Mouse (Mus musculus) midbrain, embryonic 15.5 days (tissue): Measurements from ENCODE around the gene Rtbdn. TPM values are rescaled to one million over a fixed set of nuclear protein-coding genes. Genes with fewer than 3 reads are reported as not detected.
"Not testable (repeated sequence)": the region's sequence is repeated elsewhere in the genome, so short reads cannot be mapped to it uniquely, and the experiment has no call there.

ENCODE experiments used
- ATAC-seq: fragments of 200-750 bp; cut with Nextera tagmentation; replicated peaks from 2 replicates; pipeline ENCODE4 v1.8.0; 2017; ENCODE audit warnings: moderate TSS enrichment
- H3K27ac ChIP-seq: fragments of 300-500 bp; sonication (generic); 2 replicates; pipeline ENCODE4 v1.5.1; 2015; ENCODE audit warnings: mild to moderate bottlenecking, inconsistent platforms
- H3K27me3 ChIP-seq: fragments of 300-500 bp; sonication (generic); replicated peaks from 2 replicates; pipeline ENCODE4 v1.6.1; 2015; ENCODE audit warnings: inconsistent platforms
- H3K36me3 ChIP-seq: fragments of 300-500 bp; sonication (generic); replicated peaks from 2 replicates; pipeline ENCODE4 v1.6.1; 2015; ENCODE audit warnings: inconsistent platforms
- H3K4me1 ChIP-seq: fragments of 300-500 bp; sonication (generic); 2 replicates; pipeline ENCODE4 v1.6.1; 2015; ENCODE audit warnings: inconsistent platforms
- H3K4me2 ChIP-seq: fragments of 300-500 bp; sonication (generic); 2 replicates; pipeline ENCODE4 v1.6.1; 2015; ENCODE audit warnings: inconsistent platforms, mild to moderate bottlenecking, moderate library complexity
- H3K4me3 ChIP-seq: fragments of 300-500 bp; sonication (generic); 2 replicates; pipeline ENCODE4 v1.5.1; 2015; ENCODE audit warnings: mild to moderate bottlenecking, inconsistent platforms
- H3K9ac ChIP-seq: fragments of 300-500 bp; sonication (generic); 2 replicates; pipeline ENCODE4 v1.6.1; 2015; ENCODE audit warnings: mild to moderate bottlenecking, inconsistent platforms
- H3K9me3 ChIP-seq: fragments of 300-500 bp; sonication (generic); 2 replicates; pipeline ENCODE4 v1.6.1; 2016; ENCODE audit warnings: inconsistent platforms
- WGBS: fragments of 180-500 bp; shearing (Covaris S2); methylation state at CpG from one replicate; pipeline ENCODE4 v1.1.7; 2015; ENCODE audit warnings: mixed read lengths; 5-methylcytosine and 5-hydroxymethylcytosine counted together
- polyA plus RNA-seq: library from polyadenylated mRNA; unstranded; fragments of >200 nt; fragmentation: Nextera tagmentation; extraction: Ambion mirVana; gene quantifications from 2 replicates; pipeline ENCODE4 v1.2.1, GENCODE M21; 2015

Gene Rtbdn
- 2.8 and 3.4 TPM in 2 replicates for polyA plus RNA-seq

- H3K4me1 ChIP-seq: peaks cover 35% of the 10 kb centered on the region
- no peaks in the 10 kb centered on the region for H3K9me3 ChIP-seq
- 5% methylated on average over 17 of the region's 17 CpGs for WGBS
- peak within 1 kb of the TSS; percentile 64 for H3K4me2 ChIP-seq
- H3K9ac ChIP-seq: peak within 1 kb of the TSS; percentile 57
- H3K27ac ChIP-seq: peak within 1 kb of the TSS; percentile 80
- ATAC-seq: peak; percentile 14
- H3K27me3 ChIP-seq: peaks cover 21% of the 10 kb centered on the region
- no peaks in the 10 kb centered on the region for H3K36me3 ChIP-seq
- H3K4me3 ChIP-seq: peak within 1 kb of the TSS; percentile 66
Measured at GRCm38 (mm10) chr8:84946528-84947240, at the start of gene Rtbdn. Gene Rtbdn (plus strand): TSS chr8:84946991.

GRCm38 (mm10) chr8:84901071-84901470 is 45.7 kb upstream of the Rtbdn start:
- peaks cover 13% of the 10 kb centered on the region for H3K4me1 ChIP-seq
- H3K4me2 ChIP-seq: no peak overlapping the region
- H3K27ac ChIP-seq: no peak overlapping the region
- H3K9me3 ChIP-seq: no peaks in the 10 kb centered on the region
- WGBS: 72% methylated on average over 4 of the region's 4 CpGs
- H3K9ac ChIP-seq: no peak overlapping the region
- H3K27me3 ChIP-seq: peaks cover 9% of the 10 kb centered on the region
- no peak for ATAC-seq
- no peak overlapping the region for H3K4me3 ChIP-seq
- no peaks in the 10 kb centered on the region for H3K36me3 ChIP-seq

- Histone ChIP-seq H3K4me2 (peak within 1 kb of the TSS; percentile 98), H3K36me3 (no peaks in the 10 kb centered on the region), H3K27ac (no peak within 1 kb of the TSS), H3K4me1 (peaks cover 13% of the 10 kb centered on the region), H3K27me3 (peaks cover 9% of the 10 kb centered on the region), H3K4me3 (peak within 1 kb of the TSS; percentile 48), H3K9me3 (no peaks in the 10 kb centered on the region), H3K9ac (peak within 1 kb of the TSS; percentile 46)
- WGBS: 76% methylated on average over 3 of the region's 3 CpGs
- ATAC-seq: no peak
Measured at GRCm38 (mm10) chr8:84901752-84902151, 45.0 kb upstream of the Rtbdn start, which contains the start of gene Klf1. Gene Klf1 (plus strand): TSS chr8:84901928.

- ATAC-seq: 0 out of 2 replicates have a peak, but pooled peaks have one; percentile 2
- H3K36me3 ChIP-seq: no peaks in the 10 kb centered on the region
- 4% methylated on average over 24 of the region's 24 CpGs for WGBS
- peak overlapping the region; percentile 98 for H3K4me2 ChIP-seq
- no peaks in the 10 kb centered on the region for H3K9me3 ChIP-seq
- peak overlapping the region; percentile 46 for H3K9ac ChIP-seq
- peaks cover 9% of the 10 kb centered on the region for H3K27me3 ChIP-seq
- peak overlapping the region; percentile 48 for H3K4me3 ChIP-seq
- peaks cover 13% of the 10 kb centered on the region for H3K4me1 ChIP-seq
- no peak overlapping the region for H3K27ac ChIP-seq
Measured at GRCm38 (mm10) chr8:84902367-84902919, 44.3 kb upstream of the Rtbdn start.

- under 1% methylated on average over 68 of the region's 68 CpGs for WGBS
- no peaks in the 10 kb centered on the region for H3K9me3 ChIP-seq
- H3K36me3 ChIP-seq: no peaks in the 10 kb centered on the region
- peak; percentile 75 for ATAC-seq
- H3K4me1 ChIP-seq: peaks cover 13% of the 10 kb centered on the region
- peaks cover 9% of the 10 kb centered on the region for H3K27me3 ChIP-seq
- H3K9ac ChIP-seq: peak overlapping the region; percentile 46
- H3K4me3 ChIP-seq: peak overlapping the region; percentile 48
- H3K4me2 ChIP-seq: peak overlapping the region; percentile 98
- no peak overlapping the region for H3K27ac ChIP-seq
Measured at GRCm38 (mm10) chr8:84902920-84903661, 43.7 kb upstream of the Rtbdn start.

- Histone ChIP-seq H3K4me1 (peaks cover 24% of the 10 kb centered on the region), H3K27me3 (peaks cover 11% of the 10 kb centered on the region), H3K36me3 (no peaks in the 10 kb centered on the region), H3K9ac (no peak overlapping the region), H3K4me2 (no peak overlapping the region), H3K27ac (no peak overlapping the region), H3K9me3 (no peaks in the 10 kb centered on the region), H3K4me3 (no peak overlapping the region)
- 88% methylated on average over 7 of the region's 7 CpGs for WGBS
- no peak for ATAC-seq
Measured at GRCm38 (mm10) chr8:84904351-84904750, 42.4 kb upstream of the Rtbdn start.

- H3K4me2 ChIP-seq: no peak overlapping the region
- no peak overlapping the region for H3K27ac ChIP-seq
- no peak overlapping the region for H3K4me3 ChIP-seq
- no peak overlapping the region for H3K9ac ChIP-seq
- ATAC-seq: no peak
- 92% methylated on average over 9 of the region's 9 CpGs for WGBS
- peaks cover 24% of the 10 kb centered on the region for H3K4me1 ChIP-seq
- no peaks in the 10 kb centered on the region for H3K9me3 ChIP-seq
- H3K27me3 ChIP-seq: peaks cover 21% of the 10 kb centered on the region
- peaks cover 7% of the 10 kb centered on the region for H3K36me3 ChIP-seq
Measured at GRCm38 (mm10) chr8:84907037-84907436, 39.8 kb upstream of the Rtbdn start.

- peaks cover 26% of the 10 kb centered on the region for H3K27me3 ChIP-seq
- peaks cover 23% of the 10 kb centered on the region for H3K4me1 ChIP-seq
- WGBS: 79% methylated on average over 8 of the region's 8 CpGs
- no peak overlapping the region for H3K4me2 ChIP-seq
- no peak overlapping the region for H3K4me3 ChIP-seq
- H3K27ac ChIP-seq: no peak overlapping the region
- no peak for ATAC-seq
- H3K9ac ChIP-seq: no peak overlapping the region
- H3K36me3 ChIP-seq: peaks cover 12% of the 10 kb centered on the region
- no peaks in the 10 kb centered on the region for H3K9me3 ChIP-seq
Measured at GRCm38 (mm10) chr8:84907493-84907892, 39.3 kb upstream of the Rtbdn start.

- not testable (repeated sequence) for H3K27ac ChIP-seq, ATAC-seq, H3K9ac ChIP-seq, H3K9me3 ChIP-seq
- H3K4me3 ChIP-seq: peak overlapping the region; percentile 33
- peak overlapping the region; percentile 50 for H3K4me2 ChIP-seq
- WGBS: 23% methylated on average over 7 of the region's 7 CpGs
- peaks cover 21% of the 10 kb centered on the region for H3K4me1 ChIP-seq
- peaks cover 24% of the 10 kb centered on the region for H3K27me3 ChIP-seq
- peaks cover 16% of the 10 kb centered on the region for H3K36me3 ChIP-seq
Measured at GRCm38 (mm10) chr8:84907979-84908378, 38.8 kb upstream of the Rtbdn start.

- Histone ChIP-seq H3K4me2 (peak within 1 kb of the TSS; percentile 50), H3K4me1 (peaks cover 17% of the 10 kb centered on the region), H3K4me3 (peak within 1 kb of the TSS; percentile 33), H3K27ac (no peak within 1 kb of the TSS), H3K9ac (peak within 1 kb of the TSS; percentile 17; the same call in 1 of the 2 replicates), H3K36me3 (peaks cover 20% of the 10 kb centered on the region), H3K9me3 (no peaks in the 10 kb centered on the region), H3K27me3 (peaks cover 24% of the 10 kb centered on the region)
- WGBS: 2% methylated on average over 45 of the region's 45 CpGs
- ATAC-seq: peak; percentile 65
Measured at GRCm38 (mm10) chr8:84908421-84909161, 38.2 kb upstream of the Rtbdn start, which contains the start of gene Dnase2a. Gene Dnase2a (plus strand): TSS chr8:84908560.

- H3K4me3 ChIP-seq: peak overlapping the region; percentile 33
- peak overlapping the region; percentile 50 for H3K4me2 ChIP-seq
- no peak overlapping the region for H3K27ac ChIP-seq
- H3K4me1 ChIP-seq: peaks cover 16% of the 10 kb centered on the region; the same call in 1 of the 2 replicates
- H3K27me3 ChIP-seq: peaks cover 28% of the 10 kb centered on the region
- H3K9ac ChIP-seq: no peak overlapping the region; the same call in 1 of the 2 replicates
- WGBS: 49% methylated on average over 20 of the region's 20 CpGs
- H3K36me3 ChIP-seq: peaks cover 23% of the 10 kb centered on the region
- ATAC-seq: peak; percentile 18
- H3K9me3 ChIP-seq: no peaks in the 10 kb centered on the region
Measured at GRCm38 (mm10) chr8:84909162-84909767, 37.5 kb upstream of the Rtbdn start.
